Mouse (Mus musculus) lung, postnatal 0 days (tissue): ENCODE data around the gene Cox7b2. TPM values are rescaled to one million over a fixed set of nuclear protein-coding genes. Genes with fewer than 3 reads are reported as not detected.
"Not testable (repeated sequence)": the region's sequence is repeated elsewhere in the genome, so short reads cannot be mapped to it uniquely, and the experiment has no call there.

Source experiments
- ATAC-seq: fragments of 200-750 bp; cut with Nextera tagmentation; 2 replicates; pipeline ENCODE4 v1.8.0; 2017; ENCODE audit warnings: moderate library complexity
- DNase-seq: peaks from one replicate; pipeline ENCODE4 v3.0.0-alpha.2; 2016; ENCODE audit warnings: low spot score
- H3K27ac ChIP-seq: fragments of 300-500 bp; sonication (generic); 2 replicates; pipeline ENCODE4 v1.5.1; 2014; ENCODE audit warnings: antibody characterized with exemption, mild to moderate bottlenecking, low read length, mixed read lengths
- H3K27me3 ChIP-seq: fragments of 300-500 bp; sonication (generic); replicated peaks from 2 replicates; pipeline ENCODE4 v1.6.1; 2014; ENCODE audit warnings: low read length, mixed read lengths; ENCODE audit not compliant: insufficient read depth
- H3K36me3 ChIP-seq: fragments of 300-500 bp; sonication (generic); 2 replicates; pipeline ENCODE4 v1.6.1; 2014; ENCODE audit warnings: low read length, mixed read lengths; ENCODE audit not compliant: insufficient read depth
- H3K4me1 ChIP-seq: fragments of 300-500 bp; sonication (generic); 2 replicates; pipeline ENCODE4 v1.6.1; 2014; ENCODE audit warnings: antibody characterized with exemption, low read depth, low read length, mixed read lengths; ENCODE audit not compliant: insufficient read depth
- H3K4me2 ChIP-seq: fragments of 300-500 bp; sonication (generic); replicated peaks from 2 replicates; pipeline ENCODE4 v1.6.1; 2014; ENCODE audit warnings: low read depth, mild to moderate bottlenecking, low read length, moderate library complexity, mixed read lengths
- H3K4me3 ChIP-seq: fragments of 300-500 bp; sonication (generic); 2 replicates; pipeline ENCODE4 v1.5.1; 2014; ENCODE audit warnings: low read depth, low read length
- H3K9ac ChIP-seq: fragments of 300-500 bp; sonication (generic); replicated peaks from 2 replicates; pipeline ENCODE4 v1.6.1; 2014; ENCODE audit warnings: low read depth, mild to moderate bottlenecking
- H3K9me3 ChIP-seq: fragments of 300-500 bp; sonication (generic); 2 replicates; pipeline ENCODE4 v1.6.1; 2016; ENCODE audit warnings: low read length, mixed read lengths
- CTCF ChIP-seq: IDR thresholded peaks from 2 replicates; pipeline ENCODE4 v1.5.1; 2016; ENCODE audit warnings: antibody characterized with exemption, mild to moderate bottlenecking
- EP300 ChIP-seq: IDR thresholded peaks from 2 replicates; pipeline ENCODE4 v1.6.1; 2016; ENCODE audit warnings: antibody characterized with exemption, mild to moderate bottlenecking, control low read depth
- WGBS: fragments of 180-500 bp; shearing (Covaris S2); extraction: QIAGEN DNeasy Blood & Tissue Kit; methylation state at CpG from one replicate; pipeline ENCODE4 v1.1.7; 2014; 5-methylcytosine and 5-hydroxymethylcytosine counted together
- polyA plus RNA-seq: library from polyadenylated mRNA; unstranded; fragments of >200 nt; fragmentation: Nextera tagmentation; extraction: Ambion mirVana; gene quantifications from 2 replicates; pipeline ENCODE4 v1.2.1, GENCODE M21; 2015

Cox7b2 gene
- 0.39 and 0.46 TPM in 2 replicates for polyA plus RNA-seq

DNA sequence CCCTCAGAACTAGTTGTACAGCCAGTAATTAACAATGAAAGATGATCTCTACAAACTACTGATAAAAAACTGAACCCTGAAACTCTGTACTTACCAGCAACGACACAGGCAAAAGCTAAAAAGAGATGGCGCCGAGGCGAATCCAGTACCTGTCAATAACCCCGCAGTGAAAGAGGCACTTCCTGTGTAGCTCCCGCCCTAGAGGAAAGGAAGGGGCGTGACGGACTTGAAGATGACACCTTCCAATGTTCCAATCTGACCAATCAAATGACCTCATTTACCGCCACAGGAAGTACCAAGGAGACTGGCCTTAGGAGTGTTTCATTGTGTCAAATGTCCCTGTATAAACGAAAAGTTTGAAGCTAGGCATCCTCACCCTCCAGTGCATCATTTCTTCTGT, at the start of gene Cox7b2:
Gene Cox7b2, minus strand, starts transcription at position 127 of the 400 bp plus-strand sequence.
- no peak for DNase-seq
- H3K27me3 ChIP-seq = no peaks in the 10 kb centered on the region

DNA sequence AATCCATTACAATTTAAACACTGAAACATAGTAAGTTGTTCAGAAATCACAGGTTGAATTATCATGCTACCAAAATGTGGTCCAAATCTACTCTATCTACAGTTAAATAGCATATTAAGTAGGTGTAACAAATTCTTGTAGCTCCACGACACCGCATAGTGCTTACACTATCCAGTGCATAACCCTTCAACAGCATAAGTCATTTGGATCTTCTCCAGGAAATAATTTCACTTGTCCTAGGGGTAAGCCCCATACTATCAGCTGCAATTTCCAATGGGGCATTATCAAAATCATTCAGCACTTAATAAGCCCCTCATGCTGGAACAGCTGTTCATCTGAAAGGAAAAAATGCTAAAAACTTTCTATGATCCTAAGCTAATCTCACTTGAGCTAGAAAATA, 47.3 kb upstream of the Cox7b2 start:
- no peak overlapping the region for H3K4me2 ChIP-seq
- no peak overlapping the region for H3K4me3 ChIP-seq
- ATAC-seq (no peak), DNase-seq (no peak)
- 62% methylated on average over 2 of the region's 2 CpGs for WGBS
- no peak overlapping the region for H3K27ac ChIP-seq
- no peak overlapping the region for H3K9ac ChIP-seq
- no peaks in the 10 kb centered on the region for H3K4me1 ChIP-seq
- H3K36me3 ChIP-seq = no peaks in the 10 kb centered on the region
- TF ChIP-seq EP300 (no peak), CTCF (no peak)
- no peaks in the 10 kb centered on the region for H3K9me3 ChIP-seq
- H3K27me3 ChIP-seq = no peaks in the 10 kb centered on the region

More for the DNA sequence above, at the start of gene Cox7b2:
- Histone ChIP-seq H3K36me3 (no peaks in the 10 kb centered on the region), H3K4me2 (no peak within 1 kb of the TSS), H3K4me1 (no peaks in the 10 kb centered on the region), H3K9me3 (no peaks in the 10 kb centered on the region), H3K9ac (no peak within 1 kb of the TSS), H3K27ac (no peak within 1 kb of the TSS), H3K4me3 (no peak within 1 kb of the TSS)
- ATAC-seq = no peak
- WGBS = 92% methylated on average over 10 of the region's 10 CpGs
- TF ChIP-seq CTCF (no peak), EP300 (no peak)

DNA sequence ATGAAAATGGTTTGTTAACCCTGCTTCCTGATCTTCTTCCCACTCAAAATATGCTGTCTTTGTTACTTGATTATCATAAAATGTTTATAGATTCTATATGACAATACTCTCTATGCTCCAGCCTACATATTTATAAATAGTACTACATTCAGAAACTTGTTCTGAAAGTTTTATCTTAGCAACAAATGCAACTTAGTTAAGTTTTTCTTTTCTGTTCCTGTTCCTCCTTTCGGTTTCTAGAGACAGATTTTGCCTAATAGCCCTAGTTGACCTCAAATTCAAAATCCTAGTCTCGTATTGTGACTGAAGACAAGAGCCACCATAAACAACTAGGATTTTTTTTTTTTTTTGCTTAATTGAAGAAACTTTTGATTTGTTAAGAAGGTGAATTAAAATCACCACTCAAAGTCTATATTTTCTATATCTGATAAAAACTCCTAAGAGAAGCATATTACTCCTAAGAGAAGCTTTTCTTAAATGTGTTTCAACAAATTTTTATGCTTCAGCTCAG, 45.8 kb upstream of the Cox7b2 start:
- no peak overlapping the region for H3K4me3 ChIP-seq
- H3K36me3 ChIP-seq = no peaks in the 10 kb centered on the region
- ATAC-seq = no peak
- WGBS = 65% methylated on average over 2 of the region's 2 CpGs
- H3K27me3 ChIP-seq = no peaks in the 10 kb centered on the region
- no peaks in the 10 kb centered on the region for H3K9me3 ChIP-seq
- TF ChIP-seq CTCF (no peak), EP300 (no peak)
- no peaks in the 10 kb centered on the region for H3K4me1 ChIP-seq
- no peak overlapping the region for H3K4me2 ChIP-seq
- DNase-seq = no peak
- no peak overlapping the region for H3K9ac ChIP-seq
- H3K27ac ChIP-seq = no peak overlapping the region

DNA sequence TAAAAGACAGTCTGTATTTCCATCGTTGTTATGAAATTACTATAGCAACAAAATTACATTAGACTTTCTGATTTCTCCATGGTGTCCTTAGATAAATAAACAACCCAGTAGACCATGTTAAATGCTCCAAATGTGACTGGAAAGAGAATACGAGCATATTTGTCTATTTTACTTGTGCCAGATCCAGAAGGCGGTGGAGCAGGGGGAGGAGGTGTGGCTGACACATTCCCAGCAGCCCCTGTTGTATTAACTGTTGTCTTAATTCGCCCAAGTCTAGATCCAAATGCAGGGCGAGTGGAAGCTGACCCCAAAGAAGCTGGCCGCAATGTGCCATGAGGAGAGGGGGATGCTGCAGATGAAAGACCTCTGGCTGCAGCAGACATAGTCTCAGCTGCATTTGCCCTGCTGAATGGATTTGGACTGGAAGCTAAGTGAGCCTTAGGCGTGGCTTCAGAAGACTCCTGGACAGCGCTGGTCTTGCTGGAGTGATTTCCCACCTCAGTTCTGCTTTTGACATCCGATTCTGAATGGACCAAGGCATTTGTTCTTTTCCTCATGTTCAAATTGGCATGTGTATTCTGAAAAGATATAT, 23.7 kb upstream of the Cox7b2 start:
- H3K36me3 ChIP-seq = no peaks in the 10 kb centered on the region
- H3K9ac ChIP-seq = no peak overlapping the region
- H3K4me2 ChIP-seq = no peak overlapping the region
- H3K27ac ChIP-seq = no peak overlapping the region
- no peaks in the 10 kb centered on the region for H3K4me1 ChIP-seq
- DNase-seq (peak; percentile 66), ATAC-seq (peak; percentile 65)
- no peaks in the 10 kb centered on the region for H3K27me3 ChIP-seq
- no peaks in the 10 kb centered on the region for H3K9me3 ChIP-seq
- TF ChIP-seq EP300 = no peak
- TF ChIP-seq CTCF = no peak
- no peak overlapping the region for H3K4me3 ChIP-seq
- 60% methylated on average over 9 of the region's 9 CpGs for WGBS

DNA sequence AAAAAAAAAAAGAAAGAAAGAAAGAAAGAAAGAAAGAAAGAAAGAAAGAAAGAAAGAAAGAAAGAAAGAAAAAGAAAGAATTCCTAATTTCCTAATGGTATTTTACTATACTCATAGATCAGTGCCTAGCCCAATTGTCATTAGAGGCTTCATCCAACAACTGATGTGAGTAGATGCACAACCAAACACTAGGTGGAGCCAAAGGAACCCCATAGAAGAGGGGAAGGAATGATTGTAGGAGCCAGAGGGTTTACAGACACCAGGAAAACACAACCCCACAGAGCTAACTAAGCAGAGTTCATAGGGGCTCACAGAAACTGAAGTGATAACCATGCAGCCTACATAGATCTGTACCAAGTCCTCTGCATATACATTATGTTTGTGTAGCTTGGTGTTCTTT, 2.5 kb downstream of the Cox7b2 start:
- no peaks in the 10 kb centered on the region for H3K36me3 ChIP-seq

DNA sequence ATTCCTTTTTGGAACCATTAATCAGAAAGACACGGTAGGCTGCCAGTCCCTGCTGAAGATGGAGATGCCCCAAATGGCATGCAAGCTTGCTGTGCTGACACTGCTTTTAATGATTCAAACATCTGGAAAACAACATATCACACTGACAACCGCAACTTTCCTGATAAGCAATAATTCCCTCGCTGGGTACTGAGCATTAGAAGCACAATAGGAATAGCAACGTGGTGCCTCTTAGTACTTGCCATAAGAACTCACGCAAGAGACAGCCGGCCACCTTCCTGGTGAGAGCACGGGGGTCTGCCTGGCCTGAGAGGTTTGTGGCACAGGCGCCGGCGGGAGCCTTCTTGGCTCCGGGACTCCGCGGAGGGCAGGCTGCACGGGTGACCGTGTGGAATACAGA, 22.5 kb downstream of the Cox7b2 start:
- not testable (repeated sequence) for H3K36me3 ChIP-seq, H3K4me1 ChIP-seq, H3K4me2 ChIP-seq, H3K27ac ChIP-seq, DNase-seq, ATAC-seq, H3K27me3 ChIP-seq, H3K9ac ChIP-seq, H3K4me3 ChIP-seq, H3K9me3 ChIP-seq
- WGBS = 61% methylated on average over 9 of the region's 15 CpGs

More for the DNA sequence above, 2.5 kb downstream of the Cox7b2 start:
- no peak overlapping the region for H3K27ac ChIP-seq
- H3K9ac ChIP-seq = no peak overlapping the region
- TF ChIP-seq CTCF = peak; percentile 45
- TF ChIP-seq EP300 = no peak
- ATAC-seq (no peak), DNase-seq (peak; percentile 12)
- no peaks in the 10 kb centered on the region for H3K4me1 ChIP-seq
- H3K9me3 ChIP-seq = no peaks in the 10 kb centered on the region
- no peak overlapping the region for H3K4me2 ChIP-seq
- no peaks in the 10 kb centered on the region for H3K27me3 ChIP-seq
- H3K4me3 ChIP-seq = no peak overlapping the region
